Mouse (Mus musculus) testis, adult 2 months (tissue): Measurements from ENCODE around the gene Ncf1. TPM values are rescaled to one million over a fixed set of nuclear protein-coding genes. Genes with fewer than 3 reads are reported as not detected.

Experiments
- H3K27ac ChIP-seq: fragments of 200-500 bp; 2 replicates; pipeline ENCODE4 v1.5.1; 2012; ENCODE audit warnings: low read depth, low read length; ENCODE audit not compliant: control insufficient read depth, insufficient read depth
- H3K27me3 ChIP-seq: fragments of 200-500 bp; 2 replicates; pipeline ENCODE4 v1.6.1; 2012; ENCODE audit warnings: mild to moderate bottlenecking, low read length, moderate library complexity; ENCODE audit not compliant: control insufficient read depth, insufficient read depth
- H3K36me3 ChIP-seq: fragments of 200-500 bp; 2 replicates; pipeline ENCODE4 v1.6.1; 2012; ENCODE audit warnings: mild to moderate bottlenecking, low read length; ENCODE audit not compliant: control insufficient read depth, insufficient read depth
- H3K4me1 ChIP-seq: fragments of 200-500 bp; 2 replicates; pipeline ENCODE4 v1.6.1; 2012; ENCODE audit warnings: low read length; ENCODE audit not compliant: control insufficient read depth, insufficient read depth
- H3K4me3 ChIP-seq: fragments of 200-500 bp; 2 replicates; pipeline ENCODE4 v1.5.1; 2012; ENCODE audit warnings: low read depth, mild to moderate bottlenecking, low read length, moderate library complexity, mixed read lengths; ENCODE audit not compliant: control insufficient read depth
- CTCF ChIP-seq: fragments of 200-500 bp; IDR thresholded peaks from 2 replicates; pipeline ENCODE4 v1.5.1; 2012; ENCODE audit warnings: low read depth, mild to moderate bottlenecking, inconsistent platforms, low read length, moderate library complexity; ENCODE audit not compliant: control insufficient read depth, insufficient read depth, insufficient replicate concordance
- POLR2A ChIP-seq: fragments of 200-500 bp; IDR thresholded peaks from 2 replicates; pipeline ENCODE4 v1.6.1; 2012; ENCODE audit warnings: low read depth, mild to moderate bottlenecking, inconsistent platforms, low read length, moderate library complexity; ENCODE audit not compliant: control insufficient read depth
- polyA plus RNA-seq: library from polyadenylated mRNA; depleted of rRNA; stranded (reverse); fragments of >200 nt; gene quantifications from 2 replicates; pipeline ENCODE4 v1.2.3, GENCODE M21; 2012

Gene Ncf1
- polyA plus RNA-seq, 1 experiment, result 0.56 TPM

GRCm38 (mm10) chr5:134269751-134270150, 40.3 kb upstream of the Ncf1 start:
- H3K4me3 ChIP-seq, result no peak overlapping the region
- peaks cover 2% of the 10 kb centered on the region for H3K36me3 ChIP-seq
- H3K4me1 ChIP-seq, result peaks cover 2% of the 10 kb centered on the region; the same call in 1 of the 2 replicates
- TF ChIP-seq CTCF, result no peak
- no peak for TF ChIP-seq POLR2A
- no peaks in the 10 kb centered on the region for H3K27me3 ChIP-seq
- H3K27ac ChIP-seq, result no peak overlapping the region

GRCm38 (mm10) chr5:134268751-134269150, 39.3 kb upstream of the Ncf1 start:
- no peak overlapping the region for H3K27ac ChIP-seq
- peaks cover 2% of the 10 kb centered on the region; the same call in 1 of the 2 replicates for H3K4me1 ChIP-seq
- H3K36me3 ChIP-seq, result peaks cover 2% of the 10 kb centered on the region
- no peak for TF ChIP-seq CTCF
- TF ChIP-seq POLR2A, result no peak
- H3K4me3 ChIP-seq, result no peak overlapping the region
- H3K27me3 ChIP-seq, result no peaks in the 10 kb centered on the region

GRCm38 (mm10) chr5:134266404-134266803, 37.0 kb upstream of the Ncf1 start:
- TF ChIP-seq POLR2A (no peak), CTCF (no peak)
- Histone ChIP-seq H3K4me1 (peaks cover 2% of the 10 kb centered on the region; the same call in 1 of the 2 replicates), H3K27me3 (no peaks in the 10 kb centered on the region), H3K27ac (no peak overlapping the region), H3K36me3 (peaks cover 4% of the 10 kb centered on the region), H3K4me3 (no peak overlapping the region)

GRCm38 (mm10) chr5:134265890-134266289, 36.5 kb upstream of the Ncf1 start:
- peaks cover 4% of the 10 kb centered on the region for H3K36me3 ChIP-seq
- no peak overlapping the region for H3K27ac ChIP-seq
- H3K27me3 ChIP-seq, result no peaks in the 10 kb centered on the region
- no peak overlapping the region for H3K4me3 ChIP-seq
- TF ChIP-seq CTCF, result no peak
- TF ChIP-seq POLR2A, result no peak
- peaks cover 2% of the 10 kb centered on the region; the same call in 1 of the 2 replicates for H3K4me1 ChIP-seq

GRCm38 (mm10) chr5:134260001-134260636, 30.7 kb upstream of the Ncf1 start:
- Histone ChIP-seq H3K4me3 (peak overlapping the region; percentile 10; the same call in 1 of the 2 replicates), H3K27ac (no peak overlapping the region), H3K4me1 (no peaks in the 10 kb centered on the region), H3K36me3 (peaks cover 3% of the 10 kb centered on the region), H3K27me3 (no peaks in the 10 kb centered on the region)
- TF ChIP-seq POLR2A (no peak), CTCF (no peak)

- Histone ChIP-seq H3K36me3 (peaks cover 3% of the 10 kb centered on the region), H3K4me3 (no peak overlapping the region), H3K27ac (no peak overlapping the region), H3K4me1 (no peaks in the 10 kb centered on the region), H3K27me3 (no peaks in the 10 kb centered on the region)
- TF ChIP-seq POLR2A (no peak), CTCF (no peak)
Measured at GRCm38 (mm10) chr5:134258934-134259333, 29.5 kb upstream of the Ncf1 start.

GRCm38 (mm10) chr5:134258395-134258794, 29.0 kb upstream of the Ncf1 start:
- no peak overlapping the region for H3K27ac ChIP-seq
- no peaks in the 10 kb centered on the region for H3K27me3 ChIP-seq
- H3K4me1 ChIP-seq, result no peaks in the 10 kb centered on the region
- peaks cover 2% of the 10 kb centered on the region; the same call in 1 of the 2 replicates for H3K36me3 ChIP-seq
- no peak overlapping the region for H3K4me3 ChIP-seq
- TF ChIP-seq CTCF (no peak), POLR2A (no peak)
